Mouse (Mus musculus): ENCODE data around the gene Gm49601. TPM values are rescaled to one million over a fixed set of nuclear protein-coding genes. Genes with fewer than 3 reads are reported as not detected.
A peak's percentile ranks its signal among the peaks of the same experiment; 100 is the strongest.

Gm49601 gene
- polyA plus RNA-seq, 1 experiment: not detected

GRCm38 (mm10) chr16:18601447-18601846, 24.8 kb downstream of the Gm49601 start:
- Histone ChIP-seq H3K4me3 (ENCODE audit: insufficient read depth, low read depth, low read length) (no peak overlapping the region), H3K4me1 (ENCODE audit: control insufficient read depth, insufficient read depth, insufficient read length, low read length) (no peaks in the 10 kb centered on the region), H3K27ac (replicated peaks; ENCODE audit: low read depth, low read length) (no peak overlapping the region)

- Histone ChIP-seq H3K27ac (replicated peaks; ENCODE audit: low read depth, low read length) (no peak overlapping the region), H3K4me1 (ENCODE audit: control insufficient read depth, insufficient read depth, insufficient read length, low read length) (no peaks in the 10 kb centered on the region), H3K4me3 (ENCODE audit: insufficient read depth, low read depth, low read length) (no peak overlapping the region)
Observed at GRCm38 (mm10) chr16:18598006-18598405, 28.2 kb downstream of the Gm49601 start.

- Histone ChIP-seq H3K27ac (replicated peaks; ENCODE audit: low read depth, low read length) (no peak overlapping the region), H3K4me1 (ENCODE audit: control insufficient read depth, insufficient read depth, insufficient read length, low read length) (no peaks in the 10 kb centered on the region), H3K4me3 (ENCODE audit: insufficient read depth, low read depth, low read length) (no peak overlapping the region)
Observed at GRCm38 (mm10) chr16:18596255-18596654, 30.0 kb downstream of the Gm49601 start.

- H3K4me3 ChIP-seq (ENCODE audit: insufficient read depth, low read depth, low read length): no peak overlapping the region
- H3K27ac ChIP-seq (replicated peaks; ENCODE audit: low read depth, low read length): no peak overlapping the region
- no peaks in the 10 kb centered on the region; the same call in 1 of the 2 replicates for H3K4me1 ChIP-seq (ENCODE audit: control insufficient read depth, insufficient read depth, insufficient read length, low read length)
Observed at GRCm38 (mm10) chr16:18593930-18594329, 32.3 kb downstream of the Gm49601 start.

- peak overlapping the region; percentile 10; the same call in 1 of the 2 replicates for H3K4me3 ChIP-seq (ENCODE audit: insufficient read depth, low read depth, low read length)
- H3K27ac ChIP-seq (replicated peaks; ENCODE audit: low read depth, low read length): no peak overlapping the region
- H3K4me1 ChIP-seq (ENCODE audit: control insufficient read depth, insufficient read depth, insufficient read length, low read length): no peaks in the 10 kb centered on the region; the same call in 1 of the 2 replicates
Observed at GRCm38 (mm10) chr16:18591047-18592018, 34.9 kb downstream of the Gm49601 start.

GRCm38 (mm10) chr16:18589804-18590790, 36.1 kb downstream of the Gm49601 start, which contains the start of gene Tbx1:
Gene Tbx1 (minus strand): TSS chr16:18590671.
- peak within 1 kb of the TSS; percentile 53 for H3K4me3 ChIP-seq (ENCODE audit: insufficient read depth, low read depth, low read length)
- H3K27ac ChIP-seq (replicated peaks; ENCODE audit: low read depth, low read length): no peak within 1 kb of the TSS
- no peaks in the 10 kb centered on the region; the same call in 1 of the 2 replicates for H3K4me1 ChIP-seq (ENCODE audit: control insufficient read depth, insufficient read depth, insufficient read length, low read length)

GRCm38 (mm10) chr16:18589080-18589621, 37.1 kb downstream of the Gm49601 start:
- Histone ChIP-seq H3K4me1 (ENCODE audit: control insufficient read depth, insufficient read depth, insufficient read length, low read length) (no peaks in the 10 kb centered on the region; the same call in 1 of the 2 replicates), H3K4me3 (ENCODE audit: insufficient read depth, low read depth, low read length) (peak overlapping the region; percentile 53; the same call in 1 of the 2 replicates)

GRCm38 (mm10) chr16:18588738-18589055, 37.5 kb downstream of the Gm49601 start:
- no peaks in the 10 kb centered on the region; the same call in 1 of the 2 replicates for H3K4me1 ChIP-seq (ENCODE audit: control insufficient read depth, insufficient read depth, insufficient read length, low read length)
- H3K4me3 ChIP-seq (ENCODE audit: insufficient read depth, low read depth, low read length): no peak overlapping the region
- H3K27ac ChIP-seq (replicated peaks; ENCODE audit: low read depth, low read length): no peak overlapping the region

More at GRCm38 (mm10) chr16:18589080-18589621, 37.1 kb downstream of the Gm49601 start:
- H3K27ac ChIP-seq (replicated peaks; ENCODE audit: low read depth, low read length): no peak overlapping the region

GRCm38 (mm10) chr16:18587847-18588737, 38.1 kb downstream of the Gm49601 start:
- H3K4me3 ChIP-seq (ENCODE audit: insufficient read depth, low read depth, low read length): no peak overlapping the region
- no peaks in the 10 kb centered on the region; the same call in 1 of the 2 replicates for H3K4me1 ChIP-seq (ENCODE audit: control insufficient read depth, insufficient read depth, insufficient read length, low read length)
- no peak overlapping the region for H3K27ac ChIP-seq (replicated peaks; ENCODE audit: low read depth, low read length)

- Histone ChIP-seq H3K4me1 (ENCODE audit: control insufficient read depth, insufficient read depth, insufficient read length, low read length) (no peaks in the 10 kb centered on the region; the same call in none of the 2 replicates), H3K27ac (replicated peaks; ENCODE audit: low read depth, low read length) (no peak overlapping the region), H3K4me3 (ENCODE audit: insufficient read depth, low read depth, low read length) (peak overlapping the region; percentile 46)
Observed at GRCm38 (mm10) chr16:18586906-18587546, 39.2 kb downstream of the Gm49601 start.

GRCm38 (mm10) chr16:18586076-18586905, 39.9 kb downstream of the Gm49601 start:
- Histone ChIP-seq H3K27ac (replicated peaks; ENCODE audit: low read depth, low read length) (no peak overlapping the region), H3K4me1 (ENCODE audit: control insufficient read depth, insufficient read depth, insufficient read length, low read length) (no peaks in the 10 kb centered on the region; the same call in none of the 2 replicates), H3K4me3 (ENCODE audit: insufficient read depth, low read depth, low read length) (peak overlapping the region; percentile 46)

- Histone ChIP-seq H3K4me3 (ENCODE audit: insufficient read depth, low read depth, low read length) (no peak overlapping the region; the same call in 1 of the 2 replicates), H3K27ac (replicated peaks; ENCODE audit: low read depth, low read length) (no peak overlapping the region), H3K4me1 (ENCODE audit: control insufficient read depth, insufficient read depth, insufficient read length, low read length) (no peaks in the 10 kb centered on the region; the same call in none of the 2 replicates)
Observed at GRCm38 (mm10) chr16:18585676-18586075, 40.6 kb downstream of the Gm49601 start.

Measured in brown adipose tissue, adult 24 weeks (tissue).